Mouse (Mus musculus): ENCODE measurements around the gene Milr1. TPM values are rescaled to one million over a fixed set of nuclear protein-coding genes. Genes with fewer than 3 reads are reported as not detected.
"Not testable (repeated sequence)": the region's sequence is repeated elsewhere in the genome, so short reads cannot be mapped to it uniquely, and the experiment has no call there.

The Milr1 gene
- polyA plus RNA-seq, 1 experiment from 2014 or later = 2.0 TPM

DNA sequence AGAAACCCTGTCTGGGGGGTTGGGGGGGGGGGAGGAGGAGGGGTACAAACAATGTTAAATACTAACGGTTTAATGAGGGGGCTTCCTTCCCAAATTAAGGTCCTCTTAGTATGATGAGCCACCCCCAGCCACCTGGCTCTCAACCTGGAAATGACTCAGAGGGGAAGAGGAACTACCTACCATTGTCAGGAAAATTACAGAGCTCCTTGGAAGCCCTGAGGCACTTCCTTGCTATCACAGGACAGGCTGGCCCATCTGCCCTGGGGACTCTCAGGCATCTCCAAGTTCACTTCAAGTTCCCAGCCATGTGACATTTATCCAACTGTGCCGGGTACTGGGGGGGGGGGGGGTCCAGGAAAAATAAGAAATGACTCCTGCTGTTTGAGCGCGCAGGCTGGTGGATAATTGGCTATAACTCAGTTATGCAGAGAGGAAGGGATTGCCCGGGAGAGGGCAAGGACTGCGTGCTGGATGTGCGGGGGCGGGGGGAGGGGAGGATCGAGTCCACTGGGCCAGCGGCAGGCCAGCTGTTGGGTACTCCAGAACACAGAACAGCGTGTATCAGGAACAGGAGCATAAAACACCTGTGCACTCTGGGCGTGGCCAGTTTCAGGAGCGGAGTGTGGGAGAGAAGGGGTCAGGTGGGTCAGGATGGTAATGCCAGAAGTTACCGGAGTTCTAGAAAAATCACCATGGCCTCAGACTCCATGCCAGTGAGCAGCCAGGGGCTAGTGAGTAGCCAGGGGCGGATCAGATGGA is 41.6 kb upstream of the Milr1 start:
- 35% methylated on average over 15 of the region's 15 CpGs for WGBS
- Histone ChIP-seq H3K9ac (ENCODE audit: low read depth, low read length) (no peak overlapping the region), H3K4me2 (replicated peaks; ENCODE audit: low read depth, low read length) (no peak overlapping the region), H3K36me3 (ENCODE audit: control insufficient read depth, insufficient read depth, low read length) (no peaks in the 10 kb centered on the region), H3K4me3 (ENCODE audit: low read depth, low read length) (no peak overlapping the region), H3K9me3 (ENCODE audit: control insufficient read depth, low read length) (no peaks in the 10 kb centered on the region), H3K4me1 (replicated peaks; ENCODE audit: control insufficient read depth, insufficient read depth, low read length) (no peaks in the 10 kb centered on the region), H3K27me3 (ENCODE audit: control insufficient read depth, insufficient read depth, low read length) (no peaks in the 10 kb centered on the region), H3K27ac (ENCODE audit: low read depth, low read length) (no peak overlapping the region)
- DNase-seq (ENCODE audit: low spot score) (no peak), ATAC-seq (ENCODE audit: low FRiP score) (no peak)

DNA sequence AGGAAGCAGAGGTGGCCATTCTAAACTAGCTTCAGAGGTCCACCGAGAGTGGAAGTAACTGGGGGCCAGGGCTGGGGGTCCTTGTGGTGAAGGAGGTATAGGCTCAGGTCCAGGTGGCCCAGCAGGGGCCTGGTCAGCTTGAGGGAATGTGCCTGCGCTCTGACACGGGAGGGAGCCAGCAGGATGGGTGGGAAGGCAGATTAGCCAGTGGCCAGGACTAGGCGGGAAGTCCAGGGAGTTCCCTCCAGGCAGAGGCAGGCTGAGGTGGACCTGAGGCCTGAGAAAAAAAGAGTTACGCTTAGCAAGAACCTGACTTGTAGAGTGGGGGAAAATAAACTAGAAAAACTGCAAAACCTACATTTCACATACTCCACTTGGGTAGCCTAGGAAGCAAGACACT is 40.2 kb upstream of the Milr1 start:
- H3K9ac ChIP-seq (ENCODE audit: low read depth, low read length) = no peak overlapping the region
- no peak overlapping the region for H3K4me3 ChIP-seq (ENCODE audit: low read depth, low read length)
- no peaks in the 10 kb centered on the region for H3K36me3 ChIP-seq (ENCODE audit: control insufficient read depth, insufficient read depth, low read length)
- H3K4me1 ChIP-seq (replicated peaks; ENCODE audit: control insufficient read depth, insufficient read depth, low read length) = no peaks in the 10 kb centered on the region
- DNase-seq (ENCODE audit: low spot score) (no peak), ATAC-seq (ENCODE audit: low FRiP score) (no peak)
- no peak overlapping the region for H3K4me2 ChIP-seq (replicated peaks; ENCODE audit: low read depth, low read length)
- no peak overlapping the region for H3K27ac ChIP-seq (ENCODE audit: low read depth, low read length)
- WGBS = 70% methylated on average over 5 of the region's 5 CpGs
- no peaks in the 10 kb centered on the region for H3K9me3 ChIP-seq (ENCODE audit: control insufficient read depth, low read length)
- H3K27me3 ChIP-seq (ENCODE audit: control insufficient read depth, insufficient read depth, low read length) = no peaks in the 10 kb centered on the region

DNA sequence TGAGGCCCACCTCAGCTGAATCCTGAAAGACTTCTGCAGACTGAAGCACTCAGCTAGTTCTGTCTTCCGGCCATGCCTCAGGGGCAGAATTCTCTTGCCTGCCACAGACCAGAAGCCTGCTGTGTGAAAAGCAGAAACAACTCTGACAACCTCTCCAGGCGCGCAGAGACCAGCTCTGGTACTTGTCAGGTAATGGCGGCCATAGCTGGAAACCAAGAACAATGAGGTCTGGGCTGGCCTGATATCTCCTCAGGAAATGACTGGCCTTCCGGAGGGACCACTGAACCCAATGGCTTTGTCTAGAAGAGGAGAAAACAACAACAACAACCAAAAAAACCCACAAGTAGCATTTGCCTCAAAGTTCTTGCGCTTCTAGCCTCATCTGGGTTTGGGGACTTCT is 36.0 kb upstream of the Milr1 start:
- Histone ChIP-seq H3K9me3 (ENCODE audit: control insufficient read depth, low read length) (no peaks in the 10 kb centered on the region), H3K36me3 (ENCODE audit: control insufficient read depth, insufficient read depth, low read length) (no peaks in the 10 kb centered on the region), H3K4me2 (replicated peaks; ENCODE audit: low read depth, low read length) (no peak overlapping the region), H3K4me1 (replicated peaks; ENCODE audit: control insufficient read depth, insufficient read depth, low read length) (no peaks in the 10 kb centered on the region), H3K27ac (ENCODE audit: low read depth, low read length) (no peak overlapping the region), H3K4me3 (ENCODE audit: low read depth, low read length) (no peak overlapping the region), H3K9ac (ENCODE audit: low read depth, low read length) (no peak overlapping the region), H3K27me3 (ENCODE audit: control insufficient read depth, insufficient read depth, low read length) (no peaks in the 10 kb centered on the region)
- WGBS = 83% methylated on average over 6 of the region's 6 CpGs
- no peak for DNase-seq (ENCODE audit: low spot score)
- ATAC-seq (ENCODE audit: low FRiP score) = no peak

DNA sequence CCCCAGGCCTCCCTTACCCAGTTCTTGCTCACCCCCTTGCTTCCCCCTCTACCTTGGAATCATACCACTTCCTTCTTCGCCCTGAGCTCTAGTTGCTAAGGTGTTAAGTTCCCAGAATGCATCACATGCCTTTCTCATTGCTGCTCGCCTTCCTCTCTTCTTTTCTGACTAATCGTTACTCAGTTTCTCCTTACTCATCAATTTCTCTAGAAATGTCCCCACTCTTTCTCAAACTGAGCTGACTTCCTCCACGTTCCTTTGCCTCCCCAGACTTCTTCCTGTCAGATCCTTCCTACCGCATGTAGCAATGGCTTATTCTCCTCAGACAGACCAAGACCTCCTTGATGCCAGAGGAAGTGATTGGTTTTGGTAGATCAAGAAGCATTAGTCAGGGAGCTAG is 34.5 kb upstream of the Milr1 start:
- H3K9ac ChIP-seq (ENCODE audit: low read depth, low read length) = no peak overlapping the region
- 87% methylated on average over 5 of the region's 5 CpGs for WGBS
- H3K4me2 ChIP-seq (replicated peaks; ENCODE audit: low read depth, low read length) = no peak overlapping the region
- H3K4me3 ChIP-seq (ENCODE audit: low read depth, low read length) = no peak overlapping the region
- H3K4me1 ChIP-seq (replicated peaks; ENCODE audit: control insufficient read depth, insufficient read depth, low read length) = no peaks in the 10 kb centered on the region
- no peaks in the 10 kb centered on the region for H3K9me3 ChIP-seq (ENCODE audit: control insufficient read depth, low read length)
- no peaks in the 10 kb centered on the region for H3K36me3 ChIP-seq (ENCODE audit: control insufficient read depth, insufficient read depth, low read length)
- ATAC-seq (ENCODE audit: low FRiP score) (no peak), DNase-seq (ENCODE audit: low spot score) (no peak)
- H3K27me3 ChIP-seq (ENCODE audit: control insufficient read depth, insufficient read depth, low read length) = no peaks in the 10 kb centered on the region
- no peak overlapping the region for H3K27ac ChIP-seq (ENCODE audit: low read depth, low read length)

DNA sequence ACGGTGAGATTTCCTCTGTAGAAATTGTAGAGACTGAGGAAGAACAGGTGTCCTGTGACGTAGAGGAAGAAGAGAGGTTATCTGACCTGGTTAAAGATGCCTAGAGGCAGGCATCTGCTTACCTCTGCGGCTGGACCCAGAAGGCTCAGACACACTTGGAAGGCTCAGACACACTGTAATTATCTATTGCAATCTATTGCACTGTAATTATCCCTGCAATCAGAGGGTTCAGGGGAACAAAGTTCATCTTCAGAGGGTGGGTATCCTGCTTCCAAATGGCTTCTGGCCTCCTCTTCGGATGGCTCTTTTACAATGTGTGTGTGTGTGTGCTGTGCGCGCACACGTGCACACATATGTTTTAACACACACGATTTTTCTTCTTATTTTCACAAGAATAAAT is 30.6 kb upstream of the Milr1 start:
- ATAC-seq (ENCODE audit: low FRiP score) = no peak
- 93% methylated on average over 8 of the region's 8 CpGs for WGBS
- H3K36me3 ChIP-seq (ENCODE audit: control insufficient read depth, insufficient read depth, low read length) = no peaks in the 10 kb centered on the region
- no peaks in the 10 kb centered on the region for H3K4me1 ChIP-seq (replicated peaks; ENCODE audit: control insufficient read depth, insufficient read depth, low read length)
- H3K27me3 ChIP-seq (ENCODE audit: control insufficient read depth, insufficient read depth, low read length) = no peaks in the 10 kb centered on the region
- H3K4me2 ChIP-seq (replicated peaks; ENCODE audit: low read depth, low read length) = no peak overlapping the region
- no peaks in the 10 kb centered on the region for H3K9me3 ChIP-seq (ENCODE audit: control insufficient read depth, low read length)
- H3K27ac ChIP-seq (ENCODE audit: low read depth, low read length) = no peak overlapping the region
- H3K4me3 ChIP-seq (ENCODE audit: low read depth, low read length) = no peak overlapping the region
- H3K9ac ChIP-seq (ENCODE audit: low read depth, low read length) = no peak overlapping the region
- DNase-seq (ENCODE audit: low spot score) = no peak

DNA sequence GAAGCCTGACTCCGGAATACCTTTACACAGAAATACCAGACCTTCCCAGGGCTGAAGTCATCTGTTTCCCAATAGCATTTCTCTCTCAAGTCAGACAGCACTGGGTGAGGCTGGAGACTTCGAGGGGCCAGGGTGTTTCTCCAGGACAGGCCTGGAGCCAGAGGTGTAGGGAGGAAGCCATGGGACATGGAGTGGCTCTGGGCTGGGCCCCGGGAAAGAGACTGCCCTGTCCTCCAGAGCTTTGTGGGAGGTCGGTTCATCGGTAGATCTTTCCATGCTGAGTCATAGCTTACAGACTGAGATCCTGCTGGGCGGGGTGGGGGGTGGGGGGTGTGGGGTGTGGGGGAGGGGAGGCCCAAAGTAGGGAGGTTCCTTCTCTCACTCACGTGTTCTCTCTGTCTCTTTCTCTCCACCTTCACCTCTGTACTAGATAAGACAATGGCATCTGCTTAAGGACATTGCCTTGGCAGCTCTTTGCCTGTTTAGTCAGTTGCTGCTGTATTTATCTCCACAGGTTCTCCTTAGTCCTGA is 28.1 kb upstream of the Milr1 start:
- H3K36me3 ChIP-seq (ENCODE audit: control insufficient read depth, insufficient read depth, low read length) = no peaks in the 10 kb centered on the region
- no peaks in the 10 kb centered on the region for H3K27me3 ChIP-seq (ENCODE audit: control insufficient read depth, insufficient read depth, low read length)
- H3K27ac ChIP-seq (ENCODE audit: low read depth, low read length) = no peak overlapping the region
- H3K4me1 ChIP-seq (replicated peaks; ENCODE audit: control insufficient read depth, insufficient read depth, low read length) = no peaks in the 10 kb centered on the region
- WGBS = 22% methylated on average over 7 of the region's 7 CpGs
- no peak overlapping the region for H3K4me3 ChIP-seq (ENCODE audit: low read depth, low read length)
- no peak for DNase-seq (ENCODE audit: low spot score)
- no peaks in the 10 kb centered on the region for H3K9me3 ChIP-seq (ENCODE audit: control insufficient read depth, low read length)
- no peak for ATAC-seq (ENCODE audit: low FRiP score)
- H3K4me2 ChIP-seq (replicated peaks; ENCODE audit: low read depth, low read length) = no peak overlapping the region
- no peak overlapping the region for H3K9ac ChIP-seq (ENCODE audit: low read depth, low read length)

DNA sequence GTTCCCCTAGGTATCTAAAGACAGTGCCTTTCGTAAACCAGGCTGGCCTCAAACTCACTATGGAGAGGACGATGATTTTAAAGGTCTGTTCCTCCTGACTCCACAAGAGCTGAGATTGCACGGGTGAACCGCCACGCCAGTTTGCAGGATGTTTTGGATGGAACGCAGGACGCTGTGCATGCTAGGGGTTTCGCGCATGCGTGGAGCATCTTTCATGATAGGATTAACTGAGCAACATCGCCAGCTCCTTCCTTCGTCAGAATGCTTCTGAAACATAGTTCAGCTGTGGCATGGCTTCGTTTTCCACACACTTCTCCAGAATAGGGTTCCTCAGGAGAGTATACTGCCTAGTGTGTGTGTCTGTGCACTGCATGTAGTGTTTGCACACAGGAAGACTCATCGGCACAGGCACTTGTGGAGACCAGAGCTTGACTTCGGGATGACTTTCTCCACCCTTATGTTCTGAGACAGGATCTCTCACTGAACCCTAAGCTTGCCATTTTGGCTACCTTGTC is 27.4 kb upstream of the Milr1 start:
- Histone ChIP-seq H3K36me3 (ENCODE audit: control insufficient read depth, insufficient read depth, low read length) (no peaks in the 10 kb centered on the region), H3K27ac (ENCODE audit: low read depth, low read length) (no peak overlapping the region), H3K9ac (ENCODE audit: low read depth, low read length) (no peak overlapping the region), H3K4me1 (replicated peaks; ENCODE audit: control insufficient read depth, insufficient read depth, low read length) (no peaks in the 10 kb centered on the region), H3K27me3 (ENCODE audit: control insufficient read depth, insufficient read depth, low read length) (no peaks in the 10 kb centered on the region), H3K4me2 (replicated peaks; ENCODE audit: low read depth, low read length) (no peak overlapping the region), H3K4me3 (ENCODE audit: low read depth, low read length) (no peak overlapping the region), H3K9me3 (ENCODE audit: control insufficient read depth, low read length) (no peaks in the 10 kb centered on the region)
- DNase-seq (ENCODE audit: low spot score) (no peak), ATAC-seq (ENCODE audit: low FRiP score) (no peak)
- 80% methylated on average over 15 of the region's 15 CpGs for WGBS

DNA sequence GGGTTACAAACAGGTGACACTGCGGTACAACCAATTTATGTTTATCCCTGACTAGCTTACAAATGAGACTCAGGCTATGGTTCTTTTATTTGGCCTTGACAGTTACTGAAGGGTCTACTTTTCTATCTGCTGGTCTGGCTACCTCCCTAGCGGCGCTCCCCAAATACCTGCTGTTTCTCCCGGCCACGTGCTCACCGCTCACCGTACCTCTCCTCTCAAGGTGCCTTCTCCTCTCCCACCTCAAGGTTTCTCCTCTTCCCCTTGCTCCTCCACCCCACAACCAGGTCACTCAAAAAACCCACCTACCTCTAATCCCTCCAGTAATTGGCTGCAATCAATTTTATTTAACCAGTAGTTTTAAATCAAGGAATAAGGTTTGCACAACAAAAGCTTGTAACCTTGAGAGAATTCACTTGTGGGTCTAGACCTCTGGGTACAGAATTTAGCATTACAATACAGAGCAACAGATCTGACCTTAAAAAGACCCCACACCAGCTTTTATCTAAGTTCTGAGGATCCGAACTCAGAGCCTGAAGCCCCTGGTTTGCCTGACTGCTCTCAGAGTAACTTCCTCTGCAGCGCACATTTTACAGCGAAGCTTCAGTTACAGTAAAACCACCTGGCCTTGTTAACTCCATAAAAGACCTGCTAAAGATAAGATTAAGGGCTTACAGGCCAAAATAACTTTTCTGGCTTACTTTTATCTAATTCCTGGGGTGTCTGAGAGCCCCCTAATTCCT is 26.7 kb upstream of the Milr1 start:
- Histone ChIP-seq H3K27me3 (ENCODE audit: control insufficient read depth, insufficient read depth, low read length) (no peaks in the 10 kb centered on the region), H3K4me1 (replicated peaks; ENCODE audit: control insufficient read depth, insufficient read depth, low read length) (no peaks in the 10 kb centered on the region), H3K27ac (ENCODE audit: low read depth, low read length) (no peak overlapping the region), H3K36me3 (ENCODE audit: control insufficient read depth, insufficient read depth, low read length) (no peaks in the 10 kb centered on the region), H3K9ac (ENCODE audit: low read depth, low read length) (no peak overlapping the region), H3K4me2 (replicated peaks; ENCODE audit: low read depth, low read length) (no peak overlapping the region), H3K9me3 (ENCODE audit: control insufficient read depth, low read length) (no peaks in the 10 kb centered on the region), H3K4me3 (ENCODE audit: low read depth, low read length) (no peak overlapping the region)
- ATAC-seq (ENCODE audit: low FRiP score) (no peak), DNase-seq (ENCODE audit: low spot score) (no peak)
- WGBS = 90% methylated on average over 10 of the region's 10 CpGs

DNA sequence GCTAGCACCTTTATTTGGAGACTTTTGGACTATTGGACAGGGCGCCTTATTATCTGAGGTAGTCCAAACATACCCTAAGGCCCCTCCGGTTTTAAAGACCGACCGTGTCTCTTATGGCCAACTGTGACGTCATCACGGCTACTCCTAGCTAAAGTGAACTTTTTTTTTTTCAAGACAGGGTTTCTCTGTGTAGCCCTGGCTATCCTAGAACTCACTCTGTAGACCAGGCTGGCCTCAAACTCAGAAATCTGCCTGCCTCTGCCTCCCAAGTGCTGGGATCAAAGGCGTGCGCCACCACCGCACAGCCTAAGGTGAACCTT is 26.1 kb upstream of the Milr1 start:
- not testable (repeated sequence) for H3K9ac ChIP-seq (ENCODE audit: low read depth, low read length); H3K27me3 ChIP-seq (ENCODE audit: control insufficient read depth, insufficient read depth, low read length); H3K4me1 ChIP-seq (replicated peaks; ENCODE audit: control insufficient read depth, insufficient read depth, low read length); H3K27ac ChIP-seq (ENCODE audit: low read depth, low read length); ATAC-seq (ENCODE audit: low FRiP score); DNase-seq (ENCODE audit: low spot score); H3K9me3 ChIP-seq (ENCODE audit: control insufficient read depth, low read length); H3K36me3 ChIP-seq (ENCODE audit: control insufficient read depth, insufficient read depth, low read length); H3K4me3 ChIP-seq (ENCODE audit: low read depth, low read length); H3K4me2 ChIP-seq (replicated peaks; ENCODE audit: low read depth, low read length)
- WGBS = 92% methylated on average over 9 of the region's 9 CpGs

Measured in hindbrain, embryonic 11.5 days (tissue).